In genomic region chr10:86769797-86770196, GRCm38 (mm10) we compare ENCODE assay signal across 15 mouse cellular contexts. TPM values are rescaled to one million over a fixed set of nuclear protein-coding genes. Genes with fewer than 3 reads are reported as not detected.
DNase-seq lines count a peak whose midpoint lies in the region; ATAC-seq lines count a peak whose summit lies in the region.
"Had no signal": no experiment of that assay in that cellular context is flagged by ENCODE, and none has a peak within 500 bp of the region (broad histone marks: within the 10 kb centered on the region; RNA-seq: fewer than 3 reads in every experiment).

No protein-coding gene starts in this region.

- WGBS in hindbrain, embryonic 12.5 days: 35% methylated on average over 4 of the region's 4 CpGs
- 51% methylated on average over 4 of the region's 4 CpGs for WGBS in hindbrain, embryonic 10.5 days
- 5% methylated on average over 4 of the region's 4 CpGs for WGBS in forebrain, embryonic 14.5 days
- whole genome bisulfite sequencing in neural tube, embryonic 13.5 days: 16% methylated on average over 4 of the region's 4 CpGs

- H3K4me3 ChIP-seq in hindbrain, embryonic 12.5 days: no peak overlapping the region
- no peak overlapping the region for H3K4me3 ChIP-seq in hindbrain, embryonic 10.5 days
- H3K4me3 ChIP-seq in forebrain, embryonic 14.5 days (ENCODE audit: low read depth, low read length): no peak overlapping the region
- no peak overlapping the region for H3K4me3 ChIP-seq in neural tube, embryonic 13.5 days
- H3K4me3 ChIP-seq: limb, embryonic 12.5 days had no signal

- no peaks in the 10 kb centered on the region for H3K36me3 ChIP-seq in hindbrain, embryonic 12.5 days
- no peaks in the 10 kb centered on the region for H3K36me3 ChIP-seq in hindbrain, embryonic 10.5 days
- no peaks in the 10 kb centered on the region for H3K36me3 ChIP-seq in forebrain, embryonic 14.5 days (ENCODE audit: control insufficient read depth, insufficient read depth, low read length)
- no peaks in the 10 kb centered on the region for H3K36me3 ChIP-seq in neural tube, embryonic 13.5 days
- H3K36me3 ChIP-seq: limb, embryonic 12.5 days had no signal

- no peak overlapping the region for H3K9ac ChIP-seq in hindbrain, embryonic 12.5 days
- H3K9ac ChIP-seq in forebrain, embryonic 14.5 days (ENCODE audit: low read length): no peak overlapping the region
- H3K9ac ChIP-seq in neural tube, embryonic 13.5 days: no peak overlapping the region
- H3K9ac ChIP-seq: limb, embryonic 12.5 days had no signal

- H3K27me3 ChIP-seq in hindbrain, embryonic 12.5 days: no peaks in the 10 kb centered on the region
- H3K27me3 ChIP-seq in hindbrain, embryonic 10.5 days (ENCODE audit: insufficient read depth, poor library complexity, severe bottlenecking): no peaks in the 10 kb centered on the region
- no peaks in the 10 kb centered on the region for H3K27me3 ChIP-seq in forebrain, embryonic 14.5 days (replicated peaks; ENCODE audit: control insufficient read depth, insufficient read depth, low read length)
- H3K27me3 ChIP-seq in neural tube, embryonic 13.5 days: no peaks in the 10 kb centered on the region
- H3K27me3 ChIP-seq: CH12.LX had no signal

- H3K9me3 ChIP-seq in hindbrain, embryonic 12.5 days (replicated peaks): no peaks in the 10 kb centered on the region
- H3K9me3 ChIP-seq in hindbrain, embryonic 10.5 days: no peaks in the 10 kb centered on the region
- H3K9me3 ChIP-seq in forebrain, embryonic 14.5 days (replicated peaks; ENCODE audit: control insufficient read depth, low read length): no peaks in the 10 kb centered on the region
- no peaks in the 10 kb centered on the region for H3K9me3 ChIP-seq in neural tube, embryonic 13.5 days
- H3K9me3 ChIP-seq: limb, embryonic 12.5 days had no signal

- no peak overlapping the region; the same call in 1 of the 2 replicates for H3K27ac ChIP-seq in hindbrain, embryonic 12.5 days
- H3K27ac ChIP-seq in hindbrain, embryonic 10.5 days: no peak overlapping the region
- H3K27ac ChIP-seq in forebrain, embryonic 14.5 days (ENCODE audit: low read depth, low read length): no peak overlapping the region
- peak overlapping the region; percentile 23 for H3K27ac ChIP-seq in neural tube, embryonic 13.5 days (replicated peaks)
- H3K27ac ChIP-seq: limb, embryonic 12.5 days had no signal

- no peak for DNase-seq in hindbrain, embryonic 10.5 days (ENCODE audit: low spot score)
- peak; percentile 14 for DNase-seq in lung, postnatal 10 days
- no peak for DNase-seq in lung, postnatal 25 days (ENCODE audit: low spot score)
- DNase-seq in forebrain, embryonic 14.5 days (ENCODE audit: low spot score): peak; percentile 62
- DNase-seq in layer of hippocampus, adult 18-20 months (ENCODE audit: low spot score in 2 of 2): no peak
- no peak for DNase-seq in frontal cortex, adult 2 months (ENCODE audit: extremely low spot score in 1 of 2, low spot score in 1 of 2)
- DNase-seq: gastrocnemius, postnatal 25 days; lung, postnatal 4 days had no signal

- peaks cover 8% of the 10 kb centered on the region for H3K4me1 ChIP-seq in hindbrain, embryonic 12.5 days
- peaks cover 11% of the 10 kb centered on the region for H3K4me1 ChIP-seq in hindbrain, embryonic 10.5 days (replicated peaks)
- peaks cover 13% of the 10 kb centered on the region for H3K4me1 ChIP-seq in forebrain, embryonic 14.5 days (ENCODE audit: control insufficient read depth, insufficient read depth, low read length)
- H3K4me1 ChIP-seq in neural tube, embryonic 13.5 days (replicated peaks): peaks cover 13% of the 10 kb centered on the region
- H3K4me1 ChIP-seq: limb, embryonic 12.5 days had no signal

- ATAC-seq in hindbrain, embryonic 12.5 days (ENCODE audit: low FRiP score): peak; percentile 66
- ATAC-seq in forebrain, embryonic 14.5 days: peak; percentile 85
- peak; percentile 61 for ATAC-seq in neural tube, embryonic 13.5 days (ENCODE audit: low read depth)

- no peak overlapping the region for H3K4me2 ChIP-seq in hindbrain, embryonic 12.5 days (replicated peaks)
- H3K4me2 ChIP-seq in forebrain, embryonic 14.5 days (ENCODE audit: low read length): no peak overlapping the region
- H3K4me2 ChIP-seq in neural tube, embryonic 13.5 days: no peak overlapping the region
- H3K4me2 ChIP-seq: limb, embryonic 12.5 days had no signal

RNA-seq across cellular contexts. Expression of gene Gm49358, which starts 6.0 kb away (rescaled TPM):
- not detected in 2 replicates for polyA plus RNA-seq in hindbrain, embryonic 12.5 days (2016; fragmentation: Nextera tagmentation; extraction: Ambion mirVana)
- polyA plus RNA-seq in hindbrain, embryonic 10.5 days (2016; fragmentation: Nextera tagmentation; extraction: Ambion mirVana): not detected in 2 replicates
- 0.88 TPM in 1 of 2 replicates, not detected in the other for polyA plus RNA-seq in forebrain, embryonic 14.5 days (2014; fragmentation: Nextera tagmentation; extraction: Ambion mirVana)
- polyA plus RNA-seq in neural tube, embryonic 13.5 days (2015; fragmentation: Nextera tagmentation; extraction: Ambion mirVana): not detected in 2 replicates
- total RNA-seq in layer of hippocampus, adult 18-20 months (2021): 10 to 100 TPM; 29.2 to 41.2 TPM
- polyA plus RNA-seq in frontal cortex, adult 2 months (2012; rRNA removed): not detected in 2 replicates
- total RNA-seq: common myeloid progenitor, adult 5-6 weeks had no signal
- polyA plus RNA-seq: heart, embryonic 16.5 days; limb, embryonic 12.5 days; stomach, embryonic 14.5 days had no signal

RNA-seq across cellular contexts. Expression of gene Nt5dc3, which starts 9.0 kb away (rescaled TPM):
- 3.9 and 4.2 TPM in 2 replicates for polyA plus RNA-seq in hindbrain, embryonic 12.5 days (2016; fragmentation: Nextera tagmentation; extraction: Ambion mirVana)
- polyA plus RNA-seq in hindbrain, embryonic 10.5 days (2016; fragmentation: Nextera tagmentation; extraction: Ambion mirVana): 0.77 and 1.4 TPM in 2 replicates
- 6.7 and 7.6 TPM in 2 replicates for polyA plus RNA-seq in forebrain, embryonic 14.5 days (2014; fragmentation: Nextera tagmentation; extraction: Ambion mirVana)
- 7.3 and 7.7 TPM in 2 replicates for polyA plus RNA-seq in neural tube, embryonic 13.5 days (2015; fragmentation: Nextera tagmentation; extraction: Ambion mirVana)
- total RNA-seq in layer of hippocampus, adult 18-20 months (2021): 100 to 1,000 TPM; 132 to 138 TPM
- 34.4 and 34.7 TPM in 2 replicates for polyA plus RNA-seq in frontal cortex, adult 2 months (2012; rRNA removed)

Comparison
In these comparisons a context has a peak if more than half of its experiments do, and no peak if none do; other contexts are left out.
1. DNase-seq: peak in lung, postnatal 10 days (single experiment) and forebrain, embryonic 14.5 days (single experiment); none in hindbrain, embryonic 10.5 days (single experiment), lung, postnatal 25 days (single experiment), layer of hippocampus, adult 18-20 months (0 of 2) and frontal cortex, adult 2 months (0 of 2).
2. Peak in every context shown above with its lines, with median percentiles within 50 percentile points of each other: ATAC-seq.